Mouse (Mus musculus) gastrocnemius, postnatal 4 days (tissue): ENCODE results near the gene Zfp948. TPM values are rescaled to one million over a fixed set of nuclear protein-coding genes. Genes with fewer than 3 reads are reported as not detected.

Experiments
- DNase-seq, 2 experiments: peaks; one replicate each; pipeline ENCODE4 v3.0.0; 2021 to 2022; ENCODE audit warnings: low spot score in 2 of 2, mixed read lengths in 2 of 2
- long read RNA-seq, 2 experiments: library from polyadenylated mRNA; stranded (forward); transcript quantifications; one replicate each; pipeline ENCODE4 v2.0.0; 2021
- total RNA-seq, 2 experiments: library from RNA; stranded (reverse); gene quantifications; 2 replicates each; pipeline ENCODE4 v1.2.3; 2021

Gene Zfp948
- total RNA-seq: 10 to 100 TPM; 10.1 to 10.4 TPM
- long read RNA-seq, experiment 1, transcript Zfp948-201 (6 exons, 2,652 nt): major isoform, 10 of 12 reads
- long read RNA-seq, experiment 1, partial matches to known transcripts: 0 of 12 reads
- long read RNA-seq, experiment 1, other reads (novel, unspliced or antisense): 2 of 12 reads
- long read RNA-seq, experiment 2, transcript Zfp948-201 (6 exons, 2,652 nt): major isoform, 8 of 10 reads
- long read RNA-seq, experiment 2, partial matches to known transcripts: 1 of 10 reads
- long read RNA-seq, experiment 2, other reads (novel, unspliced or antisense): 1 of 10 reads

DNA sequence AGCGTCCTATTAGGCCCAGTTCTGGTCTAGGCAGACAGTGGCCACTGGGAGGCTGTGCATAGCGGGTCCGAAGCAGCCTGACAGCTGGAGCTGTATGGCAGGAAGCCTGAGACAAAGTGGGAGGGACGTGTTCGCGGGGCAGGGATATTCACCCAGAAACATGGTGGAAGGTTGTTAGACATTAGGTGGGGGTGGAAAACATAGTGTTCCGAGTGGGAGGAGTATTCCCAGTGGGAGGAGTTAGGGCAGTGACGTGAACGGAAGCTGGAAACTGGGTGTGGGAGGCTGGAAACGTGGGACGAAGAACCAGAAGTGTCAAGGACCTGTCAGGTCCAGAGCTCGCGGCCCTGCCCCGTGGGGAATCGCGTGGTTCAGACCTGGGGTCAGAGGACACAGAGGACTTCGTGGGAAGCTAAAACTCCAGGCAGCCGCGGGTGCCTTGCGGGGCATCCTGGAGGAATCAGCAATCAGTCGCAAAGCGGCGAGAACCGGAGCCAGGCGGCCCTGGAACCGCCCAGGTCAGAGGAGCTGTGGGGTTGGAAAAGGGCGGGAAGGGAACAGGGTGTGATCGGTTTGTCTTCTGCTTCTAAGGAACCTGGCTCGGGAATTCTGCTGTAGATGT lies at the start of gene Zfp948:
Gene Zfp948 (plus strand): TSS at position 281 of the 622 bp plus-strand sequence.
- peak; percentile 44 to 82 for DNase-seq

DNA sequence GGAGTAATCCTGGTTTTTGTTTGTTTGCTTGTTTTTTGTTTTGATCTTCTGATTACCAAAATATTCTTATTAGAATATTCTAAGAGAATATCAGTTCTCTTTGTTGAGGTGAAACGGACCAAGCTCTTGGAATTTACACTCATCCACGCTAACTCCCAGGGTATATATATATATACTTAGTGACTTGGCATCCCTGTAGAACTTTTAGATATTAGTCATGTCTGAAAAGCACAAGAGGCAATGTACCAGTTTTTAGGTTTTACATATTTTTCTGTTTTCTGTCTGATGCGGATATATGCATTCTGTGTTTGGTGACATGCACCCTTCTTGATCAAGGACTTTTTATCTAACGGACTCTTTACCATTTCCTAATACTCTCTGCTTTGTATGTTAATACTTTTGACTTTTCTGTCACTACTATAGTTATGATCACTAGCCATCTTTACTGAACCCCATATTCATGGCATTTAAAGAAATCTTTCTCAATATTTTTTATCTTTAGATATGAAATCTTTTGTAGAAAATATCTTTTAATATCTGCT lies 49.6 kb upstream of the Zfp948 start:
- no peak for DNase-seq

- no peak for DNase-seq
Observed at GRCm38 (mm10) chr17:21526270-21526669, 40.5 kb upstream of the Zfp948 start.

- DNase-seq: no peak
Observed at GRCm38 (mm10) chr17:21530645-21531330, 36.0 kb upstream of the Zfp948 start.

GRCm38 (mm10) chr17:21531621-21532020 lies 35.2 kb upstream of the Zfp948 start:
- DNase-seq: no peak

- DNase-seq: peak; percentile 52 to 72
Observed at GRCm38 (mm10) chr17:21532101-21532951, 34.5 kb upstream of the Zfp948 start.

DNA sequence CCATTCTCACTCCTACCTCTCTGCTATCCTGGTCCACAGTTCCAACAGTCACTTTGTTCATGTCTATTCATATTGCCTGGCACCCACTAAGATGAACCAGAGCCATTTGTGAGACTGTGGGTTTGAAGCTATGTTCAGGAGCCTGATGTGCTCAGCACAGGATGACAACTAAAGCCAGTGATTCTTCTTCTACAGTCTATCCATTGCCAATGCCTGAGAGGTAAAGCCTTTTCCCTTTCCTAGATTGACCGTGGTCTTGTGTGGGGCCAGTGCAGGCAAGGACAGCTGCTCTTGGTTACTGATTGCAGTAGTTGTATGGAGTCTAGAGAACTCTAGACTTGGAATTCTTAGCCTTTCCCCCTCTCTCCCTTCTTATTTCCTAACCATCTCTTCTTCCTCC lies 32.8 kb upstream of the Zfp948 start:
- DNase-seq: no peak

- no peak for DNase-seq
Observed at GRCm38 (mm10) chr17:21534460-21535095, 32.2 kb upstream of the Zfp948 start.

- DNase-seq: peak in 1 of 2 experiments; percentile 50
Observed at GRCm38 (mm10) chr17:21535096-21536001, 31.5 kb upstream of the Zfp948 start, which contains the start of gene Zfp52. TSS of gene Zfp52 (plus strand) at chr17:21535539.

DNA sequence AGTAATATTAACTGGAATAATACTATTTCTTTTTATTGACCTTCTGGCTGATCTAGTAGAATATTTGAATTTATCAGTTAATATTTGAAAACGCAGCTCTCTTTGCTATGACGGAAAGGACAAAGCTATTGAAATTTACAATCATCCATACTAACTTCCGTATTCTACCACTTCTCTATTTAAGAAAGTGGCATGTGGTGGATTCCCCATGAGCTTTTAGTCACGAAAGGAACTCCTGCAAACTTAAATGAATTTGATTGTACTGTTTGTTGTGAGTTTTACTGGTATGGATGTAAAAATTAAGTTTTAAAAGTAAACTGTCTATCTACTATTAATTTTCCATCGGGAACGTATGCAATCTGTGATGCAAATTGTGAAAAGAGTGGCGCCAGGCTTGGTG lies 30.7 kb upstream of the Zfp948 start:
- no peak for DNase-seq

DNA sequence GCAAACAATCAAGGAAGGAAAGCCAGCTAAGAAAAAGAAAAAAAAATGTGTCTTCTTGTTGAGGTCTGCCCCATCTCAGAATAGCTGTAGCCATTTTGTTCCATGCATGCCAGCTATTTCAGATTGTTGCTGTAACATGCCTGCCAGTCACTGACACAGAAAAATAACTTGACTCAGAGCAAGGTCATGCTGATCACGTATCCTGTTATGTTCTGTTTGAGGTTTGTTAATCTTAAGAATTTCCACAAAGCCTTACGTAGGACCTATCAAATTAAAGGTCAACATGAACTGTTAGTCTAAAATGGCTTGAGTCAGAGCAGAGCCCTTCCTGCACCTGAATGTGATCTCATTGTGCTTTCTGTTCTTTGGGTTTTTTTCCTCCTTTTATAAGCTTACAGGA lies 30.1 kb upstream of the Zfp948 start:
- DNase-seq: no peak

GRCm38 (mm10) chr17:21557831-21558230 lies 9.0 kb upstream of the Zfp948 start:
- DNase-seq: no peak

DNA sequence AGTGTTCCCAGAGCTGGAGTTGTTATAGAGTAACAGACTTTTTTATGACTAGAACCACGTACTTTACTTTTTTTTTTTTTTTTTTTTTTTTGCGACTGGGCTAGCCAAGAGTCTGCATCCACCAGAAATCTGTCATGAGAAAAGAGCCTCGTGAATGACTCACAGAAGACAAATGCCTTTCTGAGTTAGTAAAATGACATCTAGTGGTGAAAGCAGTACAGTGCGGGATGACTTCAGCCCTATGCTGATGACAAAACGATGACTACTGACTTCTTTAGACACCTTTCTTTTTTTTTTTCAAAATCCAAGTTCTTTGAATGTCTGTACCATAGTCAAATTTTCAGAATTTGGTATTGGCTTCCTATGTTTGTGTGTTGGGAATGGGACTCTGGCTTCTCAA lies 588 bp upstream of the Zfp948 start:
- peak in 1 of 2 experiments; percentile 29 for DNase-seq

GRCm38 (mm10) chr17:21567696-21568095 lies 888 bp downstream of the Zfp948 start:
- DNase-seq: peak in 1 of 2 experiments; percentile 19

- DNase-seq: no peak
Observed at GRCm38 (mm10) chr17:21579080-21579479, 12.3 kb downstream of the Zfp948 start.

GRCm38 (mm10) chr17:21579493-21580175 lies 12.8 kb downstream of the Zfp948 start:
- peak in 1 of 2 experiments; percentile 29 for DNase-seq

GRCm38 (mm10) chr17:21585521-21585920 lies 18.7 kb downstream of the Zfp948 start:
- DNase-seq: no peak

- no peak for DNase-seq
Observed at GRCm38 (mm10) chr17:21616356-21616755, 49.5 kb downstream of the Zfp948 start.

- no peak for DNase-seq
Observed at GRCm38 (mm10) chr17:21617352-21617751, 50.5 kb downstream of the Zfp948 start.
